Mouse (Mus musculus): ENCODE results near the gene Cep104. TPM values are rescaled to one million over a fixed set of nuclear protein-coding genes. Genes with fewer than 3 reads are reported as not detected.

The Cep104 gene
- polyA plus RNA-seq (2015; fragmentation: Nextera tagmentation; extraction: Ambion mirVana): 6.7 and 7.2 TPM in 2 replicates

GRCm38 (mm10) chr4:153974431-153975291, at the start of gene Cep104, which contains the start of gene Dffb:
Cep104 (plus strand) TSS chr4:153975194.
Dffb (minus strand) TSS chr4:153975126.

DNA sequence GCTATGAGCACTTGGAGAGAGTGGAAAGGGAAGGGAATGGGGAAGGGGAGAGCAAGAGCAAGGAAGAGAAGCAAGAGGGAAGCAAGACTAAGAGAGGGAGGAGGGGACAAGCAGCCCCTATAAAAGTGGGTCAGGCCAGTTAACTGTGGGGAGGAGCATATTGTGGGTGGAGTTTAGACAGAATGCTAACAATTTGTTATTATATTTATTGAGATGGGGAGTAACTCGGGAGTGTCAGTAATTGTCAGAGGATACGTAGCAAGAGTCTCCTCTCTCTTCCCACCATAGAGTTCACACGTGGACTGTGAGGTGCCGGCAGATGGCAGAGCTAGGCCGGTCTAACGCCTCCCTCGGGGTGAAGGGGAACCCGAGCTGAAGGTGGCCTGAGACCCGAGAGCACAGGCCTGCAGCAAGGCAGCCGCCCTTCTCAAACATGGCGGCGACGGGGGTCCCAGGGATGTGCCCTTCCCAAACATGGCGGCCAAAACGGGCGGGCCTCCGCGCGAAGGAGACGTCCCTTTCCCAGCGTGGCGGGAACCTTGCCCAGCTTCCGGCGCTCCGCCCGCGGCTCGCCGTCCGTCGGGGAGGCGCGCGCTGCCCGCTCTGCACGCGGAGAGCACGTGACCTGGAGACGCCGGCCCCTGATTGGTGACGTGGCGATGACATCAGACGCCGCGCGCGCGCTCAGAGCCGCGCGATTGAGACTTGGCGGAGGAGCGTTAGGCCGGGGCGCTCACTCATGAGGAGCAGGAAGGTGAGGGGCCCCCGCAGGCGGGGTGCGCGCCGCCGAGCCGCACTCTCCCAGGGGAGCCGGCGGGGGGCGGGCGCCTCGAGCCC, 18.2 kb upstream of the Cep104 start, which contains the start of gene A430005L14Rik:
Gene A430005L14Rik (plus strand): TSS at position 669 of the 837 bp plus-strand sequence.

DNA sequence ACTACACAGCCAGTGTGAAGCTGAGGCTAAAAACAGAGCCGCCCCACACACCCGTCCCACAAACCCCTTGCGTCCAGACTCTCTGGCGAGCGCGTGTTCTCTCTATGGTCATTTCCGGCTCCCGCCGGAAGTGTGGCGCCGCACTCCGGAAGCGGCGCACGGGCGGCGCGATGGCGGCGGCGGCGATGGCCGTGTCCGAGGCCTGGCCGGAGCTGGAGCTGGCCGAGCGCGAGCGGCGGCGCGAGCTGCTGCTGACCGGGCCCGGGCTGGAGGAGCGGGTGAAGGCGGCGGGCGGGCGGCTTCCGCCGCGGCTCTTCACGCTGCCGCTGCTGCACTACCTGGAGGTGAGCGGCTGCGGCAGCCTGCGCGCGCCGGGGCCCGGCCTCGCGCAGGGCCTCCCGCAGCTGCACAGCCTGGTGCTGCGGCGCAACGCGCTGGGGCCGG, 36.7 kb downstream of the Cep104 start, which contains the start of gene Lrrc47:
Gene Lrrc47 (plus strand): TSS at position 86 of the 444 bp plus-strand sequence.

DNA sequence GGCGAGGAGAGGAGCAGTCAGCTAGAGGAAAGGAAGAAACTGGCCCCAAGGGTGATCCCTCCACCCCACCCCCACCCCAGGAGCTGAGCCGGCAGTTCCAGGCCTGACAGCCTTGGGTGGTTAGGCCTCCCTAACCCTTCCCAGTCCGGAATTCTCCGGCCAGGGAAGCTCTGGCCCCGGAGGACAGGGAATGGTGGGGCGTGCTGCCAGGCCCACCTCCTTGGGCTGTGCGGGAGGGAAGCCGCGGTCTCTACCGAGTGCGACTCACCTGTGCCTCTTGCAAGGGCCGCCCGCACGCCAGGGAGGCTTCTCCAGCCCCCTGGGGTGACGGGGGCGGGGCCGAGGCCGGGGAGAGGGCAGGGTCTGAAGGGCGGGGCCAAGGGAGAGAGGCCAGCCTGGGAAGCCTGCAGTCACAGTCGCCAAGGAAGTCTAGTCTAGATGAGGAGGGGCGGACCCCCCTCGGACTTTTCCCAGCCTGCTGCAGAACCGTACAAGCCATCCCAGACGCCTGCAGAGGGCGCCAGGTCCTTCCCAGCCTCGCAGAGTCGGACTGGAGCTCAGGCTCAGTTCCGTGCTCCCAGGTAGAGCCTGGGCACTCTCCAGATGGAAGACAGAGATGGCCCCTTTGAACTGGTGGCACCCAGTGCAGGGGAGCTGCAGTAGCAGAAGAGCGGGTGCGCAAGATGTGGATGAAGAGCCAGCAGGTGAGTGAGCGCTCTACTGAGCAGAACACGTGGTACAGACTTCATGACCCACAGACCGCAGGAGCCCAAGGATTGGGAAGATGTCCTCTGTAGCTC, 50.8 kb downstream of the Cep104 start, which contains the start of gene Smim1:
Gene Smim1 (minus strand): TSS at position 590 of the 800 bp plus-strand sequence.

DNA sequence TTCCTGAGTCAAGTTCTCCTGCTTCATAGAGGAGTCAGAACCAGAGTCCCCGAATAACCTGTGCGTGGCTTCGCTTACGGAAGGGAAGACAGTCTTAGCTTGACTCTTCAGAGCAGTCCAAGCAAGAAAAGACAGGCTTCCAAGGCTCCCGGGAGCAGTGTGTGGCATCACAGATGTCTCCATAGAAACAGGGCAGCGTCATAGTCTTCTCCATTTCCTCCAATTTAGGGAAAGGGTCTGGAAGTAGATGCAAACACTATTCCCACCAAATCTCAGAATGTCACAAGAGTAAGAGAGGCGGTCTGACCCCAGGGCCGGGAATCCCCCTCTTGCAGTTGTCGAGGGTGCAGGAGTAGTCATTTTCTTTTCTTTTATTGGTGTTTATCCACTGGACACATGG, 67.6 kb downstream of the Cep104 start, which contains the start of gene Ccdc27:
Gene Ccdc27 (minus strand): TSS at position 101 of the 400 bp plus-strand sequence.

Other genes starting within 250 kb of the Cep104 start
- 85.2 and 91.5 TPM in 2 replicates for gene A430005L14Rik, start 18.0 kb upstream of the Cep104 start, polyA plus RNA-seq (2015; fragmentation: Nextera tagmentation; extraction: Ambion mirVana)
- 10.0 and 12.8 TPM in 2 replicates for gene Dffb, start 68 bp upstream of the Cep104 start, polyA plus RNA-seq (2015; fragmentation: Nextera tagmentation; extraction: Ambion mirVana)
- gene Lrrc47, start 36.5 kb downstream of the Cep104 start, polyA plus RNA-seq (2015; fragmentation: Nextera tagmentation; extraction: Ambion mirVana): 18.6 and 20.9 TPM in 2 replicates
- gene Smim1, start 51.0 kb downstream of the Cep104 start, polyA plus RNA-seq (2015; fragmentation: Nextera tagmentation; extraction: Ambion mirVana): 236 and 280 TPM in 2 replicates
- gene Ccdc27, start 67.5 kb downstream of the Cep104 start, polyA plus RNA-seq (2015; fragmentation: Nextera tagmentation; extraction: Ambion mirVana): 0.06 and 0.10 TPM in 2 replicates
- 0.02 and 0.05 TPM in 2 replicates for gene Trp73, start 165.0 kb downstream of the Cep104 start, polyA plus RNA-seq (2015; fragmentation: Nextera tagmentation; extraction: Ambion mirVana)
- 29.9 and 30.1 TPM in 2 replicates for gene Wrap73, start 167.2 kb downstream of the Cep104 start, polyA plus RNA-seq (2015; fragmentation: Nextera tagmentation; extraction: Ambion mirVana)
- 165 and 167 TPM in 2 replicates for gene Tprgl, start 185.5 kb downstream of the Cep104 start, polyA plus RNA-seq (2015; fragmentation: Nextera tagmentation; extraction: Ambion mirVana)
- 20.0 and 26.6 TPM in 2 replicates for gene Megf6, start 195.5 kb downstream of the Cep104 start, polyA plus RNA-seq (2015; fragmentation: Nextera tagmentation; extraction: Ambion mirVana)